Mouse (Mus musculus) intestine, postnatal 0 days (tissue): ENCODE measurements around the gene Vipas39. TPM values are rescaled to one million over a fixed set of nuclear protein-coding genes. Genes with fewer than 3 reads are reported as not detected.

ENCODE experiments used
- ATAC-seq: fragments of 200-750 bp; cut with Nextera tagmentation; 2 replicates; pipeline ENCODE4 v1.8.0; 2017; ENCODE audit warnings: mild to moderate bottlenecking, moderate TSS enrichment, moderate library complexity
- H3K27ac ChIP-seq: fragments of 300-500 bp; sonication (generic); 2 replicates; pipeline ENCODE4 v1.5.1; 2014; ENCODE audit warnings: mild to moderate bottlenecking, low read depth, low read length, moderate library complexity
- H3K27me3 ChIP-seq: fragments of 300-500 bp; sonication (generic); replicated peaks from 2 replicates; pipeline ENCODE4 v1.6.1; 2014; ENCODE audit warnings: low read length, mixed read lengths; ENCODE audit not compliant: control insufficient read depth, insufficient read depth
- H3K36me3 ChIP-seq: fragments of 300-500 bp; sonication (generic); 2 replicates; pipeline ENCODE4 v1.6.1; 2014; ENCODE audit warnings: mild to moderate bottlenecking, moderate library complexity; ENCODE audit not compliant: control insufficient read depth, insufficient read depth
- H3K4me1 ChIP-seq: fragments of 300-500 bp; sonication (generic); replicated peaks from 2 replicates; pipeline ENCODE4 v1.6.1; 2014; ENCODE audit warnings: antibody characterized with exemption, low read length, mixed read lengths; ENCODE audit not compliant: control insufficient read depth, insufficient read depth
- H3K4me2 ChIP-seq: fragments of 300-500 bp; sonication (generic); replicated peaks from 2 replicates; pipeline ENCODE4 v1.6.1; 2014; ENCODE audit warnings: low read depth, mild to moderate bottlenecking, moderate library complexity
- H3K4me3 ChIP-seq: fragments of 300-500 bp; sonication (generic); 2 replicates; pipeline ENCODE4 v1.5.1; 2014; ENCODE audit warnings: low read depth, low read length
- H3K9ac ChIP-seq: fragments of 300-500 bp; sonication (generic); 2 replicates; pipeline ENCODE4 v1.6.1; 2014; ENCODE audit warnings: mild to moderate bottlenecking, low read depth, low read length
- H3K9me3 ChIP-seq: fragments of 300-500 bp; sonication (generic); 2 replicates; pipeline ENCODE4 v1.6.1; 2016; ENCODE audit warnings: mixed run types; ENCODE audit not compliant: control insufficient read depth
- CTCF ChIP-seq: sonication (generic); IDR thresholded peaks from 2 replicates; pipeline ENCODE4 v1.5.1; 2016; ENCODE audit warnings: low read depth, mild to moderate bottlenecking, control low read depth, antibody characterized with exemption, moderate library complexity
- WGBS: fragments of 180-500 bp; shearing (Covaris S2); extraction: QIAGEN DNeasy Blood & Tissue Kit; methylation state at CpG from one replicate; pipeline ENCODE4 v1.1.7; 2014; 5-methylcytosine and 5-hydroxymethylcytosine counted together
- polyA plus RNA-seq: library from polyadenylated mRNA; unstranded; fragments of >200 nt; fragmentation: Nextera tagmentation; extraction: Ambion mirVana; gene quantifications from 2 replicates; pipeline ENCODE4 v1.2.1, GENCODE M21; 2015

Vipas39 gene
- polyA plus RNA-seq, 1 experiment from 2014 or later = 23.4 TPM

DNA sequence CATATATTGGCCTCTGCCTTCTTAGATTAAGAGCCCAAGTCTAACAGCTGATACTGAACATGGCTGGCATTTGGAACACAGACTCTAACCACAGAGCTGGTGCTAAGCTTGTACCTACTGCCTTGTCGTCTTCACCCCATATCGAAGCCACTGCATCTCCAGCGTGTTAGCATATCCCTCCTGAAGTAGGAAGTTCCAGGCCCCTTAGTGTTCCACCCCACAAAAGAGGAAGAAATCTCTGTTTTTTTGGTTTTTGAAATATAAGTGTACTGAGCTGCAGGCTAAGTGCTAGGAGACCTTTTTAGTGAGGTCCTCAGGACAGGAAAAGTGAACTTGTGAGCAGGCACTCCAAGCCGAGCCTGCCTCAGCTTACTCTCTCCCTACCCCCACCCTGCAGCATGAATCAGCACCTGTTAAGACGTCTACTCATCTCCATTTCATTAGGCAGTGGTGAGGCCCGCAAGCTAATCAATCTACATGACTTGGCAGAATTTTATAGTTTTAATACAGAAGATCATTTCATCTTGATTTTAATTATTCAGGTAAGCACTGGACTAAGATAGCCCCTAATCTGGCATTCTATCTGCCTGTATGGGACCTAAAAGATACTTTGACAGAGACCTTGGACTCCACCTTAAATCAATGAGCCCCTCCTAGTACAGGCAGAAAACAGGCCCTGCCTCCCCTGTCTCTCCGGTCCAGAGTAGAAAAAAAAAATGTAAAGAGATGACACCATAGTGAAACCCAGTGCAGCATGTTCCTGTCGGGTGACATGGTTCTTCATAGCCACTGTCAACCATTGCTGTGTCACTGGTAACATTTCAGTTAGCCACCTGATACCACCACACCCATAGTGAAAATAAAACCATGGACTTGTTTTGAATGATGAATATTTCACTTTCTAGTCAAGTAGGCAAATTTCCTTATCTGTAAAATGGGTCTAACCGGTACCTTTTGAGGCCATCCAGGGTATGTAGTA is 9.1 kb upstream of the Vipas39 start:
- peak overlapping the region; percentile 21; the same call in 1 of the 2 replicates for H3K27ac ChIP-seq
- no peak overlapping the region for H3K9ac ChIP-seq
- TF ChIP-seq CTCF = no peak
- no peak overlapping the region for H3K4me2 ChIP-seq
- 79% methylated on average over 9 of the region's 9 CpGs for WGBS
- peaks cover 4% of the 10 kb centered on the region; the same call in 1 of the 2 replicates for H3K4me1 ChIP-seq
- no peak overlapping the region for H3K4me3 ChIP-seq
- ATAC-seq = no peak
- H3K36me3 ChIP-seq = peaks cover 64% of the 10 kb centered on the region
- no peaks in the 10 kb centered on the region for H3K9me3 ChIP-seq
- no peaks in the 10 kb centered on the region for H3K27me3 ChIP-seq

DNA sequence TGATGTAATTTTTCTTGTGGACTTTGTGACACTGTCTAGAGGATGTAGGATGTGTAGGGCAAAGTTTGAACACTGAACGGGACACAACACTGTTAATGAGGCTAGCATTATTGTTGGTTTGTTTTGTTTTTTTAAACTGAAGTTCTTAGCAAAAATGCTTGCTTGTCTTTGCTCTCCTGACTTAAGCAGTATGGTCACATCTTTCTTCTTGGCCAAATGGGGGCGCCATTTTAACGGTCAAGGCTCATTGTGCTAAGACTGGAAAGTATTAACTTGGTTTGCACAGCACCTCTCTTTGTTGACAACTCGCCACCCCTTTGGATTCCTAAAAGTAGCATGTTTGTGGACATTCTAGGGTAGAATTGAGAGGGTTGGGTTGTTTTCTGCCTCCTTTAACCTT is 1.6 kb upstream of the Vipas39 start:
- peaks cover 46% of the 10 kb centered on the region for H3K36me3 ChIP-seq
- 18% methylated on average over 4 of the region's 4 CpGs for WGBS
- H3K9ac ChIP-seq = no peak overlapping the region

DNA sequence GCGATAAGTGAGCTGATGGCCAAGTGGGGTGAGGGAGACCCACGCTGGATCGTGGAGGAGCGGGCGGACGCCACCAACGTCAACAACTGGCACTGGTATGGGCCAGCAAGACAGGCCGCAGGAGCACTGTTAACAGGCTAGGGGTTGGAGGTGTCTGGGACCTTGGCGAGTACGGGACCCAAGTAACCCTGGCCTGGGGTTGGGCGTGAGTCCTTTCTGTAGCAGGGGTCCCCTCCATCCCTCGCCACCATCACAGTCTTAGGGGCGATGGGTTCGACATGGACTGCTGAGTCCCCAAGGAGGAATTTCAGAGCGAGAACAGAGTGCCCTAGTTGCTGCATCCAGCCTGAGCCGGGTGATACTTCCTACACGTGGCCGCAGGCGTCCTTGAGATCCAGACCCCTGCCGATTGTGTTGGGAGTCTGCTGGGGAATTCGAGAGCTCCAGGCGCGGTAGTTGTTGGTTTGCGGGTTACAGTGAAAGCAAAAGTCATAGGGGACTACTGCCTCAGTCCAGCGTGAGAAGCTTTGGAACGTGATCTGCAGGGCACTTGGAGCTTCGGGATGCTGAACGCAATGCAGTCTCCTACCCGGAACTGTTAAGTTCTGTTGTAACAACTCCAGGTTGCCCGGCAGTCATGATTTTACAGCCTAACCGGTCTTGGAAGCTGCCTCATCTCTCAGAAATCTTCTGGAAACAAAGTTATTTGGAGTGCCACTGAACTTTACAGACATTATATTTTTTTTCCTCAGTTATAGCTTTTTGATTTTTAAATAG is 959 bp upstream of the Vipas39 start:
- Histone ChIP-seq H3K4me3 (peak overlapping the region; percentile 87), H3K4me1 (no peaks in the 10 kb centered on the region), H3K36me3 (peaks cover 46% of the 10 kb centered on the region), H3K9ac (peak overlapping the region; percentile 70), H3K9me3 (no peaks in the 10 kb centered on the region), H3K27me3 (no peaks in the 10 kb centered on the region), H3K27ac (peak overlapping the region; percentile 77), H3K4me2 (peak overlapping the region; percentile 89)
- ATAC-seq = peak; percentile 32
- WGBS = under 1% methylated on average over 31 of the region's 31 CpGs
- no peak for TF ChIP-seq CTCF

More for the DNA sequence above, 1.6 kb upstream of the Vipas39 start:
- Histone ChIP-seq H3K4me2 (peak overlapping the region; percentile 89), H3K27me3 (no peaks in the 10 kb centered on the region), H3K9me3 (no peaks in the 10 kb centered on the region), H3K4me3 (peak overlapping the region; percentile 87), H3K4me1 (no peaks in the 10 kb centered on the region), H3K27ac (no peak overlapping the region)
- TF ChIP-seq CTCF = peak; percentile 73
- no peak for ATAC-seq

- Histone ChIP-seq H3K36me3 (peaks cover 41% of the 10 kb centered on the region), H3K4me3 (peak overlapping the region; percentile 87), H3K27ac (peak overlapping the region; percentile 77), H3K4me1 (no peaks in the 10 kb centered on the region), H3K4me2 (peak overlapping the region; percentile 89), H3K27me3 (no peaks in the 10 kb centered on the region), H3K9me3 (no peaks in the 10 kb centered on the region), H3K9ac (peak overlapping the region; percentile 70)
- ATAC-seq = no peak
- TF ChIP-seq CTCF = no peak
- 14% methylated on average over 11 of the region's 11 CpGs for WGBS
Measured at GRCm38 (mm10) chr12:87265444-87265843, 612 bp downstream of the Vipas39 start.

GRCm38 (mm10) chr12:87260562-87260961 is 5.5 kb downstream of the Vipas39 start:
- Histone ChIP-seq H3K36me3 (peaks cover 62% of the 10 kb centered on the region), H3K4me1 (no peaks in the 10 kb centered on the region), H3K9ac (no peak overlapping the region), H3K27me3 (no peaks in the 10 kb centered on the region), H3K4me2 (no peak overlapping the region), H3K4me3 (no peak overlapping the region), H3K9me3 (no peaks in the 10 kb centered on the region), H3K27ac (no peak overlapping the region)
- ATAC-seq = no peak
- WGBS = 96% methylated on average over 8 of the region's 8 CpGs
- TF ChIP-seq CTCF = no peak

GRCm38 (mm10) chr12:87256629-87257028 is 9.4 kb downstream of the Vipas39 start:
- no peak for ATAC-seq
- no peaks in the 10 kb centered on the region for H3K27me3 ChIP-seq
- H3K9ac ChIP-seq = no peak overlapping the region
- H3K36me3 ChIP-seq = peaks cover 73% of the 10 kb centered on the region
- H3K4me3 ChIP-seq = no peak overlapping the region
- H3K4me1 ChIP-seq = no peaks in the 10 kb centered on the region
- no peak overlapping the region for H3K27ac ChIP-seq
- H3K4me2 ChIP-seq = no peak overlapping the region
- no peaks in the 10 kb centered on the region for H3K9me3 ChIP-seq
- WGBS = 94% methylated on average over 5 of the region's 5 CpGs
- no peak for TF ChIP-seq CTCF
